Mouse (Mus musculus) monocyte, adult 2 months (primary cell): Measurements from ENCODE around the gene Trim67.

Experiments
- DNase-seq, 2 experiments: peaks; one replicate each; pipeline ENCODE4 v3.0.0; 2022; ENCODE audit warnings: low spot score in 2 of 2, low read depth in 1 of 2

The Trim67 gene

DNA sequence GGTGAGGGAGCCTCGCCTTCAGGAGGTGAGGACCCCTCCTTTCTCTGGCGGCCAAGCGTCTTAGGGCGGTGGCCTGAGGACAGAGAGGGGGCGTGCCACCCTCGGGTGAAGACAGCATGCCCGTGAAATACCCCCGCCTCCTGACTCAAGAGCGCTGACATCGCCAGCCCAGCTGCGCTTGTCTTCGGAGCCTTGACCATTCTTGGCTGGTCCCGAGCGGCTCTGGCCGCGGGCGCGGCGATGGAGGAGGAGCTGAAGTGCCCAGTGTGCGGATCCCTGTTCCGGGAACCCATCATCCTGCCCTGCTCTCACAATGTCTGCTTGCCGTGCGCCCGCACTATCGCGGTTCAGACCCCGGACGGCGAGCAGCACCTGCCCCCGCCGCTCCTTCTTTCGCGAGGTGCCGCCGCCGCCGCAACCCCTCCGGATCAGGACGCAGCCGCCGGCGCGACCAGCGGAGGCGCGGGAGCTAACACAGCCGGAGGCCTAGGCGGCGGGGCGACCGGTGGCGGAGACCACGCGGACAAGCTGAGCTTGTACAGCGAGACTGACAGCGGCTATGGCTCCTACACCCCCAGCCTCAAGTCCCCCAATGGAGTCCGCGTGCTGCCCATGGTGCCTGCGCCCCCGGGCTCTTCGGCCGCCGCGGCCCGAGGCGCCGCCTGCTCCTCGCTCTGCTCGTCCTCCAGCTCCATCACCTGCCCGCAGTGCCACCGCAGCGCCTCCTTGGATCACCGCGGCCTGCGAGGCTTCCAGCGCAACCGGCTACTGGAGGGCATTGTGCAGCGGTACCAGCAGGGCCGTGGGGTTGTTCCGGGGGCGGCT lies 981 bp downstream of the Trim67 start:
- no peak for DNase-seq

DNA sequence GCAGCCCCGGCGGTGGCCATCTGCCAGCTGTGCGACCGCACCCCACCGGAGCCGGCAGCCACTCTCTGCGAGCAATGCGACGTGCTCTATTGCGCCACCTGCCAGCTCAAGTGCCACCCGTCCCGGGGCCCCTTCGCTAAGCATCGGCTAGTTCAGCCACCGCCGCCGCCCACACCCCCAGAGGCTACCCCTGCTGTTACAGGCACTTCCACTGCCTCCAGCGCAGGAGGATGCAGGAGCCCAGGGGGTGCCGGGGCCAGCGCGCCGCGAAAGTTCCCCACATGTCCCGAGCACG lies 1.5 kb downstream of the Trim67 start:
- no peak for DNase-seq

DNA sequence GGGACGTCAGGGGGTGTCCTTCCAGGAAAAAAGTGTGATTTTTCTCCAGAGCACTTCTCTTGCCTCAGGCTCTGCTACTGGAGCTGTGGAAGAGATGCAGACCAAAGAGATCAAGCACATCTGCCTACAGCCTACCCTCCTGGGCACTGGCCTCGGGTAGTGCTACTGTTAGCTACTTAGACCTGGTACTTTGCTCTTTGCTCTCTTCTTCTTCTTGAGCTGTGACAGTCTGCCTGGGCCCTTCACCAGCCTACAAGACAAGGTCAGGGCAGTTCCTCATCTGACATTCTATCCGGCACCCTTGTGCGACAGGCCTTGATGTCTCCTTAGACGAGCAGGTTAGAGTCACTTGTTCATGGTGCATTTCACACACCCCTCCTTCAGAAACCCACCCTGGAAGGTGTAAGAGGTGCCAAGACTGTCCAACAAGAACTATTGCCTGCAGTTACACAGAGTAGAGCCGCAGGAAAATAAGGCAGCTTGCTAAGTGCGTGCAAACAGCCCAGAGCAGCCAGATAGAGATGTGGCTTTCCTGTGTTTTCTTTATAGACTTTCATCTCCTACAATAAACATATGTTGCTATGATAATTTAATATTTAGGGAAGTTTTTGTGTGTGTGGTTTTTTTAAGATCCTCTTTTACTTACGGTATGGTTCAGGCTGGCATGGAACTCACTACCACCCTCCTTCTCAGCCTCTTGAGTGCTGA lies 3.0 kb downstream of the Trim67 start:
- DNase-seq = no peak

DNA sequence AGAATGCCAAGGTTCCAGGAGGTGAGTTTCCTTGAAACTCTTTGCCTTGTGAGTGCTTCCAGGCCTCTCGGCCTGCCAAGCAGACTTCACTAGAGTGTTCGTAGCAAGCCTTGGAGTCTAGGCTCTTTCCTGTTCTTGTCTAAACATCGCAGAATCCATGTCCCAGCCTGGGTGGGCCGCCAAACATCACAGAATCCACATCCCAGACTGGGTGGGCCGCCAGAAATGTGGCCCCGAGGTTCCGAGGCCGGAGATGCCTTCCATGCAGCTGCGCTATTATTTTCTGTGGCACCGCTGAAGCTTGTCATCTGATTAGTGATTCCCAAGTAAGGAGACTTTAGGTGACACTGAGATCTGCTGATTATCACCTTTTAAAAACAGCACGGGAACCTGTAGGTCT lies 7.7 kb downstream of the Trim67 start:
- DNase-seq = no peak

DNA sequence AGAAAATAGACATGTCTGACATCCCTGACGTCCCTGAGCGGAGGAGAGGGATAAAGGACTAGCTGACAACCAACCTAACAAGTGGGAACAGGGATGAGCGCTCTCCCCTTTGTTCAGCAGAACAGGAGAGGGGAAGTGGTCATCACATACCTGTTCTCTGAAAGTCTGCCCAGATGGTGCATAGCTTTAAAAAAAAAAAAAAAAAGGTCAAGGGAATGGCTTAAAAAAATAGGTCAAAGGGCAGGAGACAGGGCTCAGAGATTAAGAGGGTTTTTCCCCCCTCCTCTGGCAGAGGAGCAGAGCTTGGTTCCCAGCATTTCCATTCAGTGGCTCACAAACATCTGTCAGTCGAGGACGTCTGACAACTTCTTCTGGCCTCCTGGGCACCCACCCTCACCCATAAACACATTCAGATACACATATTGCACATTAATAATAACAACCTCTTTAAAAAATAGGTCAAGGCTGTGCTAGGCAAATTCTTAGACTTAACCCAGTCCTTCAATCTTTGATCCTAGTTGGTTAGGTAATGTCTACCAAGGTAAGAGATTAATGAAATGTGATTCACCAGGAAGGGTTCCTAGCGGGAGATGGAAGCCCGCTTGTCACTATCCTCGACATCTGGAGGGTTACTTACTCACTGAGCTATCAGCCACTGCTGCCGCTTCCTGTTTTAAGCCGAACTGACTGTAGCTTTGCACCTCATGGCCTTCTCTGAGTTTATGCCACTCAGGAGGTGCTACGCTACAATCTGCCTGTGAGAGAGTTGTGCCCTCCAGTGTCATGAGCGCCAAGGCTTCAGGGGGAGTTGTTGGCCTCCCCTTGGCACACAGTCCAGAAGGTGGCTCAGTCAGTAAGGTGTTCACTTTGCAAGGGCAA lies 11.2 kb downstream of the Trim67 start:
- DNase-seq = no peak

DNA sequence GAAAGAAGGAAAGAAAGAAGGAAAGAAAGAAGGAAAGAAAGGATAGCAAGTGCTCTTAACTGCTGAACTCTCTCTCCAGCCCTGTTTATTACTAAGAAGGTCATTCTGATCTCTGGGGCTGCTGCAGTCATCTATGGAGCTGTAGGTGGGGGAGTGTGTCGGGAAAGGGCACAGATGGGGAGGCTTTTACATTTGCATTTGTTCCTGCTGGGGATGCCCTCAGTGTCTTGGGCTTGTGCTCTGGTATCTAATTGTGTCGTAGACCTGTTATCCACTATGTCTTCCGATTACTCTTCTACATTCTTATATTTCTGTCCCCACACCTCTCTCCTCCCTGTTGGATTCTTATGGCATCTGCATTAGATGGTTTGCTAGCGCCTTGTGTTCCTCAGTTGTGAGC lies 13.1 kb downstream of the Trim67 start:
- DNase-seq = no peak

DNA sequence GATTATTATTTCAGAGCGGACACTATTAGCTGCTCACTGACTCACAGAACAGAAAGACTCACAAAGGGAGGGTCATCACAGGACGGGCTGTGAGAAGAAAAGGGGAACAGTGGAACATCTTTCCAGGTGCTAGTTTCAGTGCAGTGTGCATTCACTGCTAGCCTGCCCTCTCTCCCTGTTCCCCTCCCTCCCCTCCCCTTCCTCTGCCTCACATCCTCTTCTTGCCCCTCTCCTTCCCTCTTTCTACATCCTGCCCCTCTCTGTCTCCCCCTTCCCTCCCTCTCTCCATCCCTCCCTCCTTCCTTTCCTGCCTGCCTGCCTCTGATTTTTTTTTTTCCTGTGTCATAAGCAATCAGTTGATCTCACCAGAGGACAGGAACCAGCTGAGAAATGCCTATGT lies 16.5 kb downstream of the Trim67 start:
- no peak for DNase-seq

DNA sequence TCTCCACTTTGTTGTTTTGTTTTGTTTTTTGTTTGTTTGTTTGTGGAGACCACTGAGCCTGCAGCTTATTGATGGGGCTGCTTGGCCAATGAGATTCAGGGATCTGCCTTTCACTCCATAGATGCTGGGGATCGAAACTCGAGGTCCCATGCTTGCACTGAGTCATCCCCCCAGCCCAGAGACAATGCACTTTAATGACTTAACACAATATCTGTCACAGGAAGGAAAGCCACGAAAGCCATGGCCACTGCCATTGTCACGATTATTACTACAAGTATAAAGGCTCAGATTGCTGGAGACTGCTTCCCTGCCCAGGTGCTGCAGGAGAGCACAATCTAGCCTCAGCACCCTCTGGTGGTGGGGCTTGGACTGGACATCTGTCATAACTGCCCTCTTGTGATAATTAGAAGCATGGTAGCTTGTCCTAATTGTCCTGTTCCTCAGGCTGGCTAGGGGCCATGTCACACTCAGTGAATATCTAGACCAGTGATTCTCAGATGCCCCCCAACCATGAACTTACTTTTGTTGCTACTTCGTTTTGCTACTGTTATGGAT lies 17.2 kb downstream of the Trim67 start:
- no peak for DNase-seq

DNA sequence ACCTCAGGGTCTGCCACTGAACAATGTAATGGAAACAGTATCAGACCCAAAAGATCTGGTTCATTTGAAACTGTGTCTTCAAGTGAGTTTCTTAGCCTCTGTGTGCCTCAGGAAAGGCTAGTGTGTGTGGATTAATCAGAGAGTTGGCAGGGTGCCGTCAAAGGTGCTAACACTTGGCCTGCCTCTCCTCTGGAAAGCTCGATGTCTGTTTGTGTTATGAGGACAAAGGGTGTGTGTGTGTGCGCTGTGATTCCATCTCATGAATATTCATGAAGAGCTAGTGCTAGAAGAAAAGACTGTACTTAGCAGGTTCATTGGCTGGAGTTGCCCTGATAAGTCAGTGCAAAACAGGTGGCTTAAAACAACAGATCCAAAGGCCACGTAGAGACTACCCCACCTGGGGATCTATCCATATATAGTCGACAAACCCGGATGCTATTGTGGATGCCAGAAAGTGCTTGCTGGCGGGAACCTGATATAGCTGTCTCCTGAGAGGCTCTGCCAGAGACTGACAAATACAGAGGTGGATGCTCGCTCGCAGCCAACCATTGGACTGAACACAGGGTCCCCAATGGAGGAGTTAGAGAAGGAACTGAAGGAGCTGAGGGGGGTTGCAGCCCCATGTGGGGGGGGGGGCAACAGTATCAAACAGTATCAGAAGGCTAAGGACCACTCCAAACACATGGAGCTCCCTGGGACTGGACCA lies 17.9 kb downstream of the Trim67 start:
- DNase-seq = no peak

DNA sequence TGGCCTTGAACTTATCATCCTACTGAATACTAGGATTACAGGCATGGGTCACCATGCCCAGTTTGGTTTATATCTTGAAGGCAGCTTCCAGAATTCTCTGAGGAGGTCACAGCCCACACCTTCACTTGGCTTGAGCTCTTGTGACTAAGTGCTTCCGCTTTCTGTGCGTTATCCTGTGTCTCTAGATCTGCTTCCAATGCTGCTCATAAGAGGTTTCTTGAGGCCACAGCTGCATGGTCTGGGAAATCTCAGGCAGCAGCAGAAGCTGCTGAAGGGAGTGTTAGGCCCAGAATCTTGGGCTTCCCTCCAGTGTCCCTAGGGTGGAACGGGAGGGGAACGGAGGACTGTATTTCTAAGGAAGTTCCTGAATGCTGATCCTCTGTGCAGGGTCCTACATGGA lies 20.4 kb downstream of the Trim67 start:
- DNase-seq = no peak

DNA sequence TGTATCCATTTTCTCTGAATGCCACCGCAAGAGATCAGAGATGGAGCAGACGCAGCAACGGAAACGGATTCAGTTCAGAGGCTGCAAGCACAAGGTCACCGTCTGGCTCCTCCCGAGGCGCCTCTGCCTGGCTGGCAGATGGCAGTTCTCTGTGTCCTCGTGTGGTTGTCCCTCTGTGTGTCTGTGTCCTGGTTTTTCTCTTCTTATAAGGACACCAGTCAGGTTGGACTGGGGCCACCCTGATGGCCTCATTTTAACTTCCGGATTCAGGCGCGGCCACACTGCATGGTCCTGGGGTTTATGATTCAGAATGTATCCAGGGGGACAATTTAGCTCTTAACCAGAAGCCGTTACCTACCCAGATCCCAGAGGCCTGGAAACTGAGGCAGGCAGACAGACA lies 23.0 kb downstream of the Trim67 start:
- DNase-seq = no peak

DNA sequence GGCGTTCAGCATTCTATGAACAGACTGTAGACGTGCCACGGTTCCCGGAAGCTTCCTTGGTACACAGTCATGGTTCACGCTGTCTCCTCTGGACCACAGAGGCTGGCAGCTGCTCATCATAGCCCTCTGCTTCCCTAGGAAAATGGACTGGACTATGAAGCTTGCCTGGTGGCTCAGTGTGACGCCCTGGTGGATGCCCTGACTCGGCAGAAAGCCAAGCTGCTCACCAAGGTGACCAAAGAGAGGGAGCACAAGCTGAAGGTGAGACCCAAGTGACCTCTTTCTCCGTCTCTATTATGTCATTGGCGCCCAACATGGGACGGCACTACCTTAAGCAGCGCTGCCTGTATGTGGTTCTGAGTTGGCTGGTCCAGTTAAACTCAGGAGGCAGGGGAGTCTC lies 24.0 kb downstream of the Trim67 start:
- no peak for DNase-seq

DNA sequence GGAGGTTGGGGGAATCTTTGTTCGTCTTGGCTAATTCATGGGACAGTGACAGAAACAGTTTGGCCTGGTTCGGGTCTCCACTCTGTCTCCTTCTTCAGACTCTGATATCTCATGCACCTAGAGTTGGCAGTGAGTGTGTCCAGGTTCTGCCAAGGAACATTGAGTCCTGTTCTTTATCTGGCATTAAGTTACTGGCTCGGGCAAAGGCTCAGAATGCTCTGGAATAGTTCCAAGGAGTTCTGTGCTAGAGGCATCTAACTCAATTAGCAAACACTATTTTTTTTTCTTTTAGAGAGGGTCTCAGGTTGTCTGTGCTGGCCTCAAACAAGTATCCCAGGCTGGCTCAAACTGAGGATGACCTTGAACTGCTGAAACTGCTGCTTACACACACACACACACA lies 24.5 kb downstream of the Trim67 start:
- no peak for DNase-seq

DNA sequence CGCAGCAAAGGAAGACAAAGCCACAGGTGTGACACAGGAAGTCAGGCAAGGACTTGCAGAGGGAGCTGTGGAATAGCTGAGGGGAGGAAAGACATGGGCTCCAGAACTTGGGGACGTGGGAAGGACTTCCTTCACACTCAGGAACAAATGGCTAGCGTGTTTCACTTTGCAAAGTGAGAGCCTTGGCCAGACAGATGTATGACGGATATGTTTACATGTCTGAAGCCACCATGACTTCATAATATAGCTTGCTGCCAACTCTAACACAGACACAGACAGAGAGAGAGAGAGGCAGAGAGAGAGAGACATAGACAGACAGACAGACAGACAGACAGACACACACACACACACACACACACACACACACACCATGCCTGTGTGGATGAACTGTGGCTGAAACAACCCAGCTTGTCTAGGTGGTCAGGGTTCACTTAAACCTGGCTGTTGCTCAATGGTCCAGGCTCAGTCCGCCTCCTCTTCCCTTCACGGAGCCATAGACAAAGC lies 26.8 kb downstream of the Trim67 start:
- no peak for DNase-seq

DNA sequence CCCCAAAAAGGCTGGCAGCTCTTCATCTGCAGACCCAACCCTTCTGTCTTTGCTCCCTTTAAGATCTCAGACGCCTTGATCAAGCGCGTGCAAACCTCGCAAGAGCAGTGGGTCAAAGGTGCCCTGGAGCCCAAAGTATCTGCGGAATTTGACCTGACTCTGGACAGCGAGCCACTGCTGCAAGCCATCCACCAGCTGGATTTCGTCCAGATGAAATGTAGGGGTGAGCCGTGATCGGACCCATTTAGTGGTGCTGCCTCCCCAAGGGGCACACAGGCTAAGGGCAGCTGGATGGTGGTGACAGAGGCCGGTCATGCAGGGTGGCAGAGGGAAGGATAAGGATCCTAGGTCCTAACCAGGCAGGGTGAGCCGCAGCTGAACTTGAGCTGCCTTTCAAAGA lies 27.2 kb downstream of the Trim67 start:
- no peak for DNase-seq

DNA sequence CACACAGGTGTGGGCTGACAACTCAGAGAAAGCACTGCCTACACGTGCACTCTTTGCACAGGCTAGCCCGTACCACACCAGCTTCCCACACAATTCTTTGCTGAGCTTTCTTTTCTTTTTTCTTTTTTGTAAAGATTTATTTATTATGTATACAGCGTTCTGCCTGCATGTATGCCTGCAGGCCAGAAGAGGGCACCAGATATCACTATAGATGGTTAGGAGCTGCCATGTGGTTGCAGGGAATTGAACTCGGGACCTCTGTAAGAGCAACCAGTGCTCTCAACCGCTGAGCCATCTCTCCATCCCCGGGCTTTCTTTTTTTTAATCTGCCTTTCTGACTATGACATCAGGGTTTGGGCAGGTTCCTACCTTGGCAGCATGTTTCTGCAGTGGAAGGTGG lies 30.6 kb downstream of the Trim67 start:
- DNase-seq = no peak

DNA sequence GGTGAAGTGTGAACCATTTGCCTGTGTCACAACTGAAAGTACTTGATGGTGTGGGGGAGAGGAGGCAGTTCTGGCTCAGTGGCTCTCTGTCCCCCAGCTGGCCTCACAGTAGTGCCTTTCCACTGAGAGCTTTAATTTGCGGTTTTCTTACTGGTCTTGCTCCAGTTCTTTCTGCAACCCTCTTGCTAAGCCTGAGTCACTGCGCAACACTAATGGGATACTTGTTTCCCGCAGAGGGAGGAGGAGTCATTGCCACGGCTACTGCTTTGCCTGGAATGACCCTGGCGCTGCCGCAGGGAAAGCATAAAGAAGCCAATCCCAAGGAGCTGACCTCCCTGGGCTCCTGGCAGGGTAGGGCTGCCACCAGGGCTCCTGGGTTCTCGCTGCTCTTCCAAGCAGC lies 33.8 kb downstream of the Trim67 start:
- DNase-seq = no peak

DNA sequence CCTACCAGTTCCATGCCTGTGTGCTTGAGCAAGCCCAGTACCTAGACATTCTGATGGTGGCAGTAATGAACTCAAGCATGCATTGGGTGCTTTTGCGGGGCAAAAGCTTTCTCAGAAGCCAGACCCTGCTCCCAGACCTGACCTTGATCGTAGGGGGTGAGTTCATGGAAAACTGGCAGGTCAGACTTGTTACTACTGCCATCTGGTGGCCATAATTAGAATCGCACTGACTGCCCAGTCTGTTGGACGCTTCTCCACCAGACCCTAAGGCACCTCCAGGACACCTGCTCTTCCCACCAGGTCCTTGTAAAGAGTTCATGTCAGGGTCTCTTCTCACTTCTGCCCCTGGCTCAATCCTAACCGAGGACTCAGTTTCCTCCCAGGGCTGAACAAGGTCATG lies 34.5 kb downstream of the Trim67 start:
- DNase-seq = no peak

DNA sequence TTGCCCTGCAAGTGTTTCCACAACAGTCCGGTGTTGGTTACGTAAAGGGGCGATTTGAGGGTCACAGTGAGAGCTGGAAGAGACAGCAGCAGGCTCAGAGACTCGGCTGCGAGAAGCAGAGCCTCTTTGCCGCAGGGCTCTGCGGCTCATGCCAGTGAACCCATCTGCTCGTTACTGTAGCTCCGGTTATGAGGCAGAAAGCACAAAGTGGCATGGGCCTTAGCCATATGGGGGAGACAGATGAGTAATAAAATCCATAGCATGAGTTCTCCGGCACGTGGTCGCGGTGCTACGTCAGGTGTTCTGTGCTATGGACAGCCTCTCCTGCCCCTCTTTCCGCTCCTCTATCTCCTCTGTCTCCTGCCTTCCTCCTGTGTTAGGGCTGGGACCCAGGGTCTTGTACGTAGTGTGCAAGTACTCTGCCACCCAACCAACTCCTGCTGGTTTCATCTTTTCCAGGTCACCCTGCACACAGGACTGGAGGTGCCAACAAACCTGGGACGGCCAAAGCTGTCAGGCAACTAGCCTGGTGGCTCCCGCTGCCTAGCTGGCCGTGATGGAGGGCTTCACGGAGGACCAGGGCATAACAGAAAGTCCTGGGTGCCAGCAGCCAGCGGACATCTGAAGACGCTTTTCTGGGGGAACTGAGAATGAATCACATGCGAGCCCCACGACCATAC lies 35.8 kb downstream of the Trim67 start:
- no peak for DNase-seq

DNA sequence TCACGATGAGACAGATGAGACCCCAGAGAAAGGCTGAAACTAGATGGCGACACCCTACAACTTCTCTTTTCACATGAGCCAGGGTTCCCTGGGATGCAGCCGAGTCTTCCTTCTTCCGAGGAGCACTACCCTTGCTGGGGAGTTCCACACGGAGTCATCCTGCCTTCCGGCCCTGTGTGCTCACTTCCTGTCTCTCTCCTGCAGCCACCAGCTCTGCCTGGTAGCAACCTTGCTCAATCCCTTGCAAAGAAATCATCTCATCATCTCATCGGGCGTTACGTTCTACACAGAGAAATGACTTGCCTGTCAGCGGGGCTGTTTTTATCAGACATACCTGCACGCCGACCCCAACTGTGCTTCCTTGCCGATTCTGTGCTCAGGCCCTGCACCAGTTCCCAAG lies 37.2 kb downstream of the Trim67 start:
- DNase-seq = no peak
